Mouse (Mus musculus) right cerebral cortex, adult 18-20 months (tissue): Measurements from ENCODE around the gene Surf2.
"Not testable (repeated sequence)": the region's sequence is repeated elsewhere in the genome, so short reads cannot be mapped to it uniquely, and the experiment has no call there.

Experiments
- DNase-seq: peaks from one replicate; pipeline ENCODE4 v3.0.0; 2022; ENCODE audit warnings: mixed read lengths

Gene Surf2

GRCm38 (mm10) chr2:26915927-26916728 lies at the start of gene Surf2, which contains the start of gene Surf1:
Surf2 (plus strand) TSS chr2:26916367.
Surf1 (minus strand) TSS chr2:26916530.
- peak; percentile 90 for DNase-seq

- DNase-seq: no peak
Observed at GRCm38 (mm10) chr2:26870666-26871065, 45.5 kb upstream of the Surf2 start.

GRCm38 (mm10) chr2:26878571-26878970 lies 37.6 kb upstream of the Surf2 start:
- no peak for DNase-seq

- not testable (repeated sequence) for DNase-seq
Observed at GRCm38 (mm10) chr2:26885541-26885940, 30.6 kb upstream of the Surf2 start.

- DNase-seq: not testable (repeated sequence)
Observed at GRCm38 (mm10) chr2:26886170-26886569, 30.0 kb upstream of the Surf2 start.

GRCm38 (mm10) chr2:26895898-26896297 lies 20.3 kb upstream of the Surf2 start:
- no peak for DNase-seq

- DNase-seq: no peak
Observed at GRCm38 (mm10) chr2:26900731-26901130, 15.4 kb upstream of the Surf2 start.

- no peak for DNase-seq
Observed at GRCm38 (mm10) chr2:26901834-26902400, 14.2 kb upstream of the Surf2 start.

GRCm38 (mm10) chr2:26902467-26903220 lies 13.5 kb upstream of the Surf2 start, which contains the start of gene Surf6:
Surf6 (minus strand) TSS chr2:26902879.
- DNase-seq: peak; percentile 98

GRCm38 (mm10) chr2:26903311-26903710 lies 12.9 kb upstream of the Surf2 start:
- no peak for DNase-seq

- DNase-seq: no peak
Observed at GRCm38 (mm10) chr2:26905936-26906335, 10.2 kb upstream of the Surf2 start.

GRCm38 (mm10) chr2:26906431-26906830 lies 9.7 kb upstream of the Surf2 start:
- no peak for DNase-seq

GRCm38 (mm10) chr2:26907109-26907508 lies 9.1 kb upstream of the Surf2 start:
- no peak for DNase-seq

GRCm38 (mm10) chr2:26908710-26909386 lies 7.3 kb upstream of the Surf2 start:
- DNase-seq: no peak

- DNase-seq: no peak
Observed at GRCm38 (mm10) chr2:26909387-26909784, 6.8 kb upstream of the Surf2 start.

GRCm38 (mm10) chr2:26910124-26910993 lies 5.8 kb upstream of the Surf2 start, which contains the start of the genes Med22 and Rpl7a:
Med22 (minus strand) TSS chr2:26910677.
Rpl7a (plus strand) TSS chr2:26910764.
- peak; percentile 99 for DNase-seq

- peak; percentile 59 for DNase-seq
Observed at GRCm38 (mm10) chr2:26910994-26911765, 5.0 kb upstream of the Surf2 start.

- no peak for DNase-seq
Observed at GRCm38 (mm10) chr2:26912253-26912770, 3.9 kb upstream of the Surf2 start.

GRCm38 (mm10) chr2:26913416-26914147 lies 2.6 kb upstream of the Surf2 start:
- DNase-seq: no peak
